Mouse (Mus musculus) Patski (cell line): Measurements from ENCODE around the gene Olfr961. TPM values are rescaled to one million over a fixed set of nuclear protein-coding genes. Genes with fewer than 3 reads are reported as not detected.
A peak's percentile ranks its signal among the peaks of the same experiment; 100 is the strongest.

Experiments used
- ATAC-seq: fragments of 100-300 bp; one replicate; pipeline ENCODE4 v1.8.0; 2021
- CTCF ChIA-PET: fragments of 350-600 bp; sonication (Branson Sonifier 250); formaldehyde crosslinking; loops from one replicate; lab custom pipeline; 2022; ENCODE audit warnings: inconsistent platforms; lab: Charles Lee
- POLR2A ChIA-PET: fragments of 350-600 bp; sonication (Branson Sonifier 250); formaldehyde crosslinking; loops from one replicate; lab custom pipeline; 2022; ENCODE audit warnings: antibody characterized with exemption, inconsistent platforms; lab: Charles Lee
- DNase-seq: peaks from one replicate; pipeline ENCODE4 v3.0.0-alpha.2; 2011; ENCODE audit warnings: low read depth, low spot score
- H3K27me3 ChIP-seq: fragments of 371-371 bp; one replicate; pipeline ENCODE4 v1.5.1; 2021
- CTCF ChIP-seq: fragments of 100-300 bp; IDR thresholded peaks from one replicate; pipeline ENCODE4 v1.5.1; 2021
- in situ Hi-C: fragments of 300-500 bp; cut with MboI; formaldehyde crosslinking; loops from 3 replicates; pipeline ENCODE4 v1.11.1; 2018; ENCODE audit warnings: low pct_unique_long_range_greater_than_20kb, mixed read lengths
- polyA plus RNA-seq: library from polyadenylated mRNA; unstranded; gene quantifications from one replicate; pipeline ENCODE4 v1.2.3, GENCODE M21; 2021

Gene Olfr961
- not detected for polyA plus RNA-seq

- DNase-seq (no peak), ATAC-seq (no peak)
- CTCF ChIA-PET: interaction anchor here (1.1 kb wide), 1 partner anchor 10 kb away, joined by 3 read pairs; no protein-coding TSS in a partner anchor
- POLR2A ChIA-PET: no interaction called here
- no peak for TF ChIP-seq CTCF
- in situ Hi-C loops: no loop called here
- H3K27me3 ChIP-seq: no peaks in the 10 kb centered on the region
These were observed at the start of gene Olfr961 for GRCm38 (mm10) chr9:39644785-39645184. Olfr961 (plus strand) TSS chr9:39645085.

DNA sequence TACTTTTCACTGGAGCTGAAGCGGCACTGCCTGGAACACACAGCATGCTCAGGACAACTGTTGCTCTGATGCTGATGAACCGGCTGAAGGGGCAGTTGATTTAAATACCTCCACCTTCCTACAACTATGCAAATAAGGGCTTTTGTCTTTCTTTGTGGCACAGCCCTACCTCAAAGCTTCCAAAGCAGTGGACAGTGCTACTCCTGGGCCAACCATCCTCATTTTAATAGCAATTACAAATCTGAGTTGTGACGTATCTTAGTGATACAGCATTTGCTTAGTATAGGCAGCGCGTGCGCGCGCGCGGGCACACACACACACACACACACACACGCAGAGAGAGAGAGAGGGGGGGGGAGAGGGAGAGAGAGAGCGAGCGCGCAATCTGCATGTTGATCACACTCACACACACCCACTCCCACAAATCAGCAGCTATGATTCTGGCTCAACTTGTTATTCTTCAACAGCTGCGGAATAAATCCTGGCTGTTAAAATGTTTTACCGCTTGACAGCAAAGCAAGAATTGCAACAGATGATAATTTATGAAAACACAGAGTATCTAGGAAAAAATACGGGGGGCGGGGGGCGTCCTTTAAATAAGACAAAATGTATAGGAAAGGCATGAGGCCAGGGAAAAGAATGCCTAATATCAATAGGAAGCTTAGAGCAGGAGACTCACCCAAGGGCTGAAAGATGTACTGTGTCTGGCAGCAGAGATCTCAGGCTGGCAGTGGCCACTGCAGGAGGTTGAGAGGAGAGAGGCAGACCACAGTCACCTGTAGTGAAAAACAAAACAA is 42.2 kb upstream of the Olfr961 start:
- in situ Hi-C loops: no loop called here
- CTCF ChIA-PET: no interaction called here
- peaks cover 12% of the 10 kb centered on the region for H3K27me3 ChIP-seq
- POLR2A ChIA-PET: interaction anchor here (0.6 kb wide), 1 partner anchor 15 kb away, joined by 8 read pairs; no protein-coding TSS in a partner anchor
- no peak for DNase-seq
- no peak for ATAC-seq
- TF ChIP-seq CTCF: no peak

GRCm38 (mm10) chr9:39603333-39603845 is 41.5 kb upstream of the Olfr961 start:
- in situ Hi-C loops: no loop called here
- ATAC-seq (no peak), DNase-seq (no peak)
- CTCF ChIA-PET: no interaction called here
- no peak for TF ChIP-seq CTCF
- POLR2A ChIA-PET: interaction anchor here (0.6 kb wide), 1 partner anchor 679 kb away, joined by 4 read pairs; no protein-coding TSS in a partner anchor
- H3K27me3 ChIP-seq: peaks cover 12% of the 10 kb centered on the region

- DNase-seq: no peak
- in situ Hi-C loops: no loop called here
- CTCF ChIA-PET: no interaction called here
These were observed 40.9 kb upstream of the Olfr961 start, which contains the start of gene AW551984 for GRCm38 (mm10) chr9:39603999-39604453. AW551984 (minus strand) TSS chr9:39604403.

DNA sequence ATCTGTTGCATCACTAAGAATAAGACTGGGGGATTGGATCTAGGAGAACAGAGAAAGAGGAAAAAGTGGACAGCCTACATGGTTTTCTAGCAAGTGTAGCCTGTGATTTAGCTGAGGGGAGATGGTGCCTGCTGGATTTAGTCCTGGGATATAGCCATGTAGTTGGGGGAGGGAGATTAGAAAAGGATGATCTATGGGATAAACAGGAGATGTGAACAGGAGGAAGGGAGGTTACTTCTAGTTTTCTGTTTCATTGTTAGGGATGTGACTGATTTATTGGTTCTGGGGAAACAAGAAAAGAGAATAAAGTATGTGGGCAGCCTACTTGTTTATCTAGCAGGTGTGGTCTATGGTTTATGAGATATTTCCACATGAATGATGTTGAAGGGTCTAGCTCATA is 36.4 kb upstream of the Olfr961 start:
- CTCF ChIA-PET: no interaction called here
- no peak for TF ChIP-seq CTCF
- in situ Hi-C loops: no loop called here
- H3K27me3 ChIP-seq: peaks cover 9% of the 10 kb centered on the region
- POLR2A ChIA-PET: no interaction called here
- no peak for ATAC-seq
- DNase-seq: no peak

More at GRCm38 (mm10) chr9:39603999-39604453, 40.9 kb upstream of the Olfr961 start, which contains the start of gene AW551984:
- POLR2A ChIA-PET: interaction anchor here (0.6 kb wide), 1 partner anchor 678 kb away, joined by 4 read pairs; no protein-coding TSS in a partner anchor
- TF ChIP-seq CTCF: no peak
- H3K27me3 ChIP-seq: peaks cover 12% of the 10 kb centered on the region
- no peak for ATAC-seq

DNA sequence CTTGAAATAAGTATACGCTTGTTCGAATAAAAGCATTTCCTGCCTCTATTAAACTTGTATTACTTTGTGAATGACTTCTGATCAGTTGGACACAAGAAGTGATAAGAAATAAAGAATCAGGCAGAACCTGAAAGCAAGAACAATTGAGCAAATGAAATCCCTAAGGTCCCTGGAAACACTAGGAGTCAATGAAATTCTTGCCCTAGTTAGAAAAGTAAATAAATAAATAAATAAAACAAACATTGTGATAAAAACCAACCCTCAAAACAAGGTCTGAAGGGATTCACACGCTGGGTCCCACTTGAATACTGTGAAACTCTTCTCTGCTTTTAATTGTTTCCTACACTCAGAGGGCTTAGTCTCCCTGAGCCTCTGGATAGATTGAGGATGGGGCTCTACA is 34.5 kb upstream of the Olfr961 start, which contains the start of gene Olfr148:
Olfr148 (plus strand) TSS at position 301 of the 400 bp plus-strand sequence.
- ChIA-PET CTCF (no interaction called here), POLR2A (no interaction called here)
- H3K27me3 ChIP-seq: peaks cover 3% of the 10 kb centered on the region
- TF ChIP-seq CTCF: no peak
- in situ Hi-C loops: no loop called here
- no peak for DNase-seq
- ATAC-seq: no peak

- H3K27me3 ChIP-seq: no peaks in the 10 kb centered on the region
- TF ChIP-seq CTCF: peak; percentile 27
- CTCF ChIA-PET: no interaction called here
- no peak for DNase-seq
- ATAC-seq: no peak
- POLR2A ChIA-PET: no interaction called here
- in situ Hi-C loops: no loop called here
These were observed 32.9 kb upstream of the Olfr961 start for GRCm38 (mm10) chr9:39611953-39612352.

GRCm38 (mm10) chr9:39621073-39621472 is 23.8 kb upstream of the Olfr961 start, which contains the start of gene Olfr960:
Olfr960 (plus strand) TSS chr9:39621373.
- in situ Hi-C loops: no loop called here
- DNase-seq: no peak
- POLR2A ChIA-PET: no interaction called here

DNA sequence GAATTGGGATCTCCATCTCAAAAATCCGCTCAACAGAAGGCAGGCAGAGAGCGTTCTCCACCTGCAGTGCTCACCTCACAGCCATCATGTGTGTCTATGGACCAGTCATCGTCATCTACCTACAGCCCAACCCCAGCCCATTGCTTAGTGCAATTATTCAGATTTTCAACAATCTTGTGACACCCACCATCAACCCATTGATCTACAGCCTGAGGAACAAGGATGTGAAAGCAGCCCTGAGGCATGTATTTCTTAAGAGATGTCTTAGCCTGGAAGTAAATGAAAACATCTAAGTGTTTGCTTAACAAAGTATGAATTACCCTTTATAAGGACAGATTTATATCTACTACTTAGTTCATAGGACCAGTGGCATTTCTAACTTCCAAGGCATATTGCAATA is 21.1 kb upstream of the Olfr961 start:
- DNase-seq: no peak
- CTCF ChIA-PET: no interaction called here
- TF ChIP-seq CTCF: no peak
- no peaks in the 10 kb centered on the region for H3K27me3 ChIP-seq
- no peak for ATAC-seq
- POLR2A ChIA-PET: no interaction called here
- in situ Hi-C loops: no loop called here

More at GRCm38 (mm10) chr9:39621073-39621472, 23.8 kb upstream of the Olfr961 start, which contains the start of gene Olfr960:
- no peak for ATAC-seq
- no peaks in the 10 kb centered on the region for H3K27me3 ChIP-seq
- CTCF ChIA-PET: no interaction called here
- TF ChIP-seq CTCF: no peak

GRCm38 (mm10) chr9:39624711-39625110 is 20.2 kb upstream of the Olfr961 start:
- DNase-seq: no peak
- H3K27me3 ChIP-seq: no peaks in the 10 kb centered on the region
- POLR2A ChIA-PET: no interaction called here
- CTCF ChIA-PET: no interaction called here
- TF ChIP-seq CTCF: no peak
- in situ Hi-C loops: no loop called here
- ATAC-seq: no peak

- TF ChIP-seq CTCF: no peak
- ATAC-seq: no peak
- no peaks in the 10 kb centered on the region for H3K27me3 ChIP-seq
- no peak for DNase-seq
- in situ Hi-C loops: no loop called here
- POLR2A ChIA-PET: no interaction called here
- CTCF ChIA-PET: no interaction called here
These were observed 15.8 kb upstream of the Olfr961 start for GRCm38 (mm10) chr9:39629069-39629468.
